Mouse (Mus musculus): Measurements from ENCODE around the gene Olfr578. TPM values are rescaled to one million over a fixed set of nuclear protein-coding genes. Genes with fewer than 3 reads are reported as not detected.

The Olfr578 gene
- not detected for total RNA-seq (2021)
- long read RNA-seq, experiment 1, result 0 reads
- long read RNA-seq, experiment 2, result 0 reads

DNA sequence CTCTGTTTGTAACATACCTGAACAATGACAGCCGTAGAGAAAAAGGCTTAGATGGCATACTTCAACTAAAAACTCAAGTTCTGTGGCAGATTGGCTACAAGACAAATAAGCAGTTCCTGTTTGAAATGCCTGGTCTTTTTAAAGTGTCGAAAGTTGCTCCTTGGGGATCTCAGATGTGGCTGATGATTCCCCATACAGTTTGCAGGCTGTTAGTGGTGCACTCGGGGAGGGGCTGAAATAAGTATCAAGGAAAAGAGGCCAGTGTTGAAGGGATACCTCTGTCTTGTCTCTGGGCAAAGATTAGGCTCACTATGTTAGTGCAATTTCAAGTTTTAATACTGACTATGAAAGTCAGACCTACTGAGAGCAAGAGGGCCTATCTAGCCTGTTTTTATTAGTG, at the start of gene Olfr578:
Gene Olfr578, minus strand, starts transcription at position 101 of the 400 bp plus-strand sequence.
- TF ChIP-seq CTCF (conservative IDR thresholded peaks at IDR 0.05), result no peak

DNA sequence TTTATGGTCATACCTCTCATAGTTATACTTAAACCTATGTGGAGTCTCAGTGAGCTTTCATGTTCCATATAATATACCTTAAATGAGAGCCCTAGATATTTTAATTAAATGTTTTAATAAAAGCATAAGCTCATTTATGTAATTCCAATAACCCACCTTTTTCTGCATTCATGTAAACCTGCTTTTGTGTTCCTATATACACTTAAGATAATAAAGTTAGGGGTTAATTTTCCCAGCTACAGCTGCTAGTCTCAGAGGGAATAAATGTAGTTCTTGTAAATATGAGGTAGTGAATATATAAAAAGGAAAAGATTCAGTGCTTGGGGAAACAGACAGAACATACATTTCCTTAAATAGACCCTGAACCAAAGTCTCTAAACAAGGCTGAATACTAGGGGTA, 48.6 kb upstream of the Olfr578 start, which contains the start of gene Olfr582:
Gene Olfr582, plus strand, starts transcription at position 301 of the 400 bp plus-strand sequence.
- Histone ChIP-seq H3K4me3 (no peak within 1 kb of the TSS), H3K27ac (no peak within 1 kb of the TSS)
- no peak for TF ChIP-seq CTCF (conservative IDR thresholded peaks at IDR 0.05)
- no peak for DNase-seq (ENCODE audit: low spot score in 2 of 2)

More for the DNA sequence above, at the start of gene Olfr578:
- H3K27ac ChIP-seq, result no peak within 1 kb of the TSS
- DNase-seq (ENCODE audit: low spot score in 2 of 2), result no peak
- no peak within 1 kb of the TSS for H3K4me3 ChIP-seq

DNA sequence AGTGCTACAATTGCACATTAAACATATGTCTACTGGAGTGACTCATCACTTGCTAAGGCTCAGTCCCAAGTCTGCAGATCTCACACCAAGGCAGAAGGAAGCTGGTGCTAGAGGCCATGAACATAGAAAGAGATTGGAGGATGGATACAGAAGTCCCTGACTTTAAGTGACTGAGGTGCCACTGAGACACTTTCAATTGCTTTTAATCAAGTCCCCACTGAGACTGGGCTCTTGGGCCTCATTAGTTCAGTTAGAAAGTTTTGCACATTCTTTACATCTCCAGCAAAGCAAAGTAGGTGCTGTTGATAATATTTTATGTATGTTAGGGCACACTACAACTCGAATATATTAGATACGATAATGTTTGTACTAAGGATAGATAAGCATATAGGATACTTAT, 13.3 kb downstream of the Olfr578 start, which contains the start of gene Olfr577:
Gene Olfr577, minus strand, starts transcription at position 101 of the 400 bp plus-strand sequence.
- H3K27ac ChIP-seq, result no peak within 1 kb of the TSS
- no peak for DNase-seq (ENCODE audit: low spot score in 2 of 2)
- TF ChIP-seq CTCF (conservative IDR thresholded peaks at IDR 0.05), result no peak
- H3K4me3 ChIP-seq, result no peak within 1 kb of the TSS

DNA sequence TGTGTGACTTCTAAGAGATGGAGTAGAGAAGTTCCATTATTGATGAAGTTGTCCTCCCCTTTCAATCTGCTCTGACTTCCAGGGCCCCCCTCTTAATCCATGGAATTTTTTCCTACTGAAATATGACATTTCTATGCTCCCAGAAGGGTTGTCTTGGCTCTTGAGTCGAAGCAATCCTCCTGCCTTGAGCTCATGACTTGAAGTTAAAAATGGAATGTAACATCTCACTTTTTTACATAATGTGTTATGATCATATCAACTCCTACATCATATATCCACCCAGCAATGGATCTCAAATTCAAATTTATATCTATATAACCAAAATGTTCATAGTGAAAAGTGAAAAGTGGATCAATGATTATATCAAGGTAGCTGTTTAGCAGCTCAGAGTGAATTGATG, 14.7 kb downstream of the Olfr578 start:
- Histone ChIP-seq H3K27ac (no peak overlapping the region), H3K4me3 (no peak overlapping the region)
- no peak for TF ChIP-seq CTCF (conservative IDR thresholded peaks at IDR 0.05)
- DNase-seq (ENCODE audit: low spot score in 2 of 2), result no peak

DNA sequence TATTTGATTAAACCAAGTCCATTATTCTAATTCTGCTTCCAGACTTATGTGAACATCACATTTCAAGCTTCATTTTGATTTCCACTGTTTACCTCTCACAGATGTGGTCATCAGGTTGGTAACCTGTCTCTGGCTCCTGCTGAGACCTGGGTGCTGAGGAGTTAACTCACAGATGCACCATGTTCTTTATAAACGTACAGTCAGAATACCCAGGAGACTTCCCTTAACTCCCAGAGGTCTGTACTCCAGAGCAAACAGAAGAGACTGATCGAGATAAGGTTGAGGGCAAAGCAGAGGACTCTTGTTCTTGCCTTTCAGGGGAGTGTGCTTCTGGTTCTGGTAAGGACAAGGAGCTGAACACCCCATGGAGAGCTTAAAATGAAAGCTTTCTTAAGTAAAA, 26.8 kb downstream of the Olfr578 start, which contains the start of gene Olfr576:
Gene Olfr576, plus strand, starts transcription at position 301 of the 400 bp plus-strand sequence.
- no peak for DNase-seq (ENCODE audit: low spot score in 2 of 2)
- Histone ChIP-seq H3K4me3 (no peak within 1 kb of the TSS), H3K27ac (no peak within 1 kb of the TSS)
- no peak for TF ChIP-seq CTCF (conservative IDR thresholded peaks at IDR 0.05)

DNA sequence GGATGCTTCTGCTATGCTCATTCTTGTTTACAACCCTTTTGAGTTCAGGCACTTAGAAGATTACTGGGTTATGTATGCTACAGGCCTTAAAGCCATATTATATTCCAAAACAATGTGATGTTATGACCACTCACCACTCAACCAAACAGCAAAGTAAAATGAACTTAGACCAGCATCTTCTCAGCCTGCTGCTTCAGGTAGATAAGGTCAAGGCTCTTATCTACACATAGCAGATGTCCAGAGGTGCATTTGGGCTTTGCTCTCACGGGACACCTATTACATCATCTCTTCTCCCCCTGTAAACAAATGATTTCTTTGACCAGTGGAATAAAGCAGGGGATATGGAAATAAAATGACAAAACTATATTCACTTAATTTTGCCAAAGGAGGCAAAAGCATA, 30.5 kb downstream of the Olfr578 start, which contains the start of gene Olfr575:
Gene Olfr575, minus strand, starts transcription at position 183 of the 400 bp plus-strand sequence.
- TF ChIP-seq CTCF (conservative IDR thresholded peaks at IDR 0.05), result no peak
- H3K27ac ChIP-seq, result no peak within 1 kb of the TSS
- H3K4me3 ChIP-seq, result no peak within 1 kb of the TSS
- DNase-seq (ENCODE audit: low spot score in 2 of 2), result no peak

DNA sequence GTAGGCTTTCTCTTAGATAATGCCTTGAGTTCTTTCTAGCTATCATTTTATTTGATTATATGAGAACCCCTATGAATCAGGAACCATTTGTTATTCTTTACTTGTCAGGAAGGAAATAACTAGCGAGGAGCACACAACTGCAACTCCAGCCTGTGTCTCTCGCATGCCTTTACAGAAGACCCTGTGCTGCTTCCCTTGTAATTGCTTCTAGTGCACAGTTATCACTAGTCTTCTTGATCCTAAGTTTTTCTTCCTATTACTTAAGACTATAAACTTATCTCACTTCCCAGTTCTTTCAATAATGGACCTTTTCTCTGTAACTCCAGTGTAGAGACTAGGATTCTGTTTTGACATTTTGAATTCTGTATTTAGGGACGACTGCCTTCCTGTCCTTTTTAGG, 31.0 kb downstream of the Olfr578 start:
- TF ChIP-seq CTCF (conservative IDR thresholded peaks at IDR 0.05), result no peak
- Histone ChIP-seq H3K27ac (no peak overlapping the region), H3K4me3 (no peak overlapping the region)
- no peak for DNase-seq (ENCODE audit: low spot score in 2 of 2)

DNA sequence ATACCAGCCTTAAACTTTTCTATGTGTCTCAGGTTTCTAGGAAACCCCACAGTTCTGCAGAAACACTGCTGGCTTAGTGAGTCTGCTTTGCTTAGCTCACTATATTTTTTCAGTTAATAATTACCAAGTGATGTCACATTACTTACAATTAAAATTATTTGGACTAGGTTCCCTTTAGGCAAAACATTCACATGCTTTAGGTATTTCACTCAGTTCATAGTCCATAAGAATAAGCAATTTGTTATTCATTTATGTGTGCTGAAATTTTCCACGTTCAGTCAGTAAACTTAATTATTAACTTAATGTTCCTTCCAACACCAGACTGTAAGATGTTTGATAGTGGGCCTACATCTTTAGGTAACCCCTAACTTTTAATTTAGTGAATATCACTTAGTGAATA, 38.4 kb downstream of the Olfr578 start:
- Histone ChIP-seq H3K4me3 (no peak overlapping the region), H3K27ac (no peak overlapping the region)
- TF ChIP-seq CTCF (conservative IDR thresholded peaks at IDR 0.05), result no peak
- no peak for DNase-seq (ENCODE audit: low spot score in 2 of 2)

DNA sequence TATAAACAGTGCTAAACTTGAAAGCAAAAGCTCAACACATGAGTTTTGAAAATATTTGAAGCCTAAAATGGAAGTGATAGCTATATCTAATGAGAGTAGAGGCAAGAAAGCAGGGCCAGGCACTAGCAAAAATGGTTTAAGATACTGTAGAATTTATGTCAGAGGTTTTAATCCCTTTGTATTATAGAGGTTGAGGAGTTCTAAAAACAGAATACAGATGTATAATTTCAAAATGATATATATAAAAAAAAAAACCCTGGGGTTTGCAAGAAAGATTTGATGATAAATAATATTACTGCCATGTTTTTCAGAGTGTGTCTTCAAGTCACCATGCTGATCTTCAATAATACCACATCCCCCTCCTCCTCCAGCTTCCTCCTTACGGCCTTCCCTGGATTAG, 41.0 kb downstream of the Olfr578 start, which contains the start of gene Olfr574:
Gene Olfr574, plus strand, starts transcription at position 301 of the 400 bp plus-strand sequence.
- TF ChIP-seq CTCF (conservative IDR thresholded peaks at IDR 0.05), result no peak
- Histone ChIP-seq H3K4me3 (no peak within 1 kb of the TSS), H3K27ac (no peak within 1 kb of the TSS)
- no peak for DNase-seq (ENCODE audit: low spot score in 2 of 2)

DNA sequence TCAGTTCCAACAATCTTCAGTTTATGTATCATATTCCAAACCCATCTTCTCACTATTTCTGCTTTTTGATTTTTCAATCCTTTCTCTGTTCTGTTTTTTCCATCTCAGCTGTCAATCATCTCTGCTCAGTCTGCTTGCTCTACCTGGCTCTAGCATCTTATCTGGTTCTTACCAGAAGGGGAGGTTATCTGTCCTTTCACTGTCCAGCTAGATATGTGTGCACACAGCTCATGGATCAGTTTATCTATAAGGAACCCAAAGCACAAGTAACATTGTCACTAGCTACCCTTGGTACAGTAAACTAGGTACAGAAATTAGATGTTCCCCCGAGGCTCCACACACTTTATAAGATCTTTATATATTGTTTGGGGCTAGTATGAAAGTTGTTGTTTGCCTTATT, 45.7 kb downstream of the Olfr578 start:
- H3K27ac ChIP-seq, result no peak overlapping the region
- no peak overlapping the region for H3K4me3 ChIP-seq
- no peak for DNase-seq (ENCODE audit: low spot score in 2 of 2)
- TF ChIP-seq CTCF (conservative IDR thresholded peaks at IDR 0.05), result no peak

DNA sequence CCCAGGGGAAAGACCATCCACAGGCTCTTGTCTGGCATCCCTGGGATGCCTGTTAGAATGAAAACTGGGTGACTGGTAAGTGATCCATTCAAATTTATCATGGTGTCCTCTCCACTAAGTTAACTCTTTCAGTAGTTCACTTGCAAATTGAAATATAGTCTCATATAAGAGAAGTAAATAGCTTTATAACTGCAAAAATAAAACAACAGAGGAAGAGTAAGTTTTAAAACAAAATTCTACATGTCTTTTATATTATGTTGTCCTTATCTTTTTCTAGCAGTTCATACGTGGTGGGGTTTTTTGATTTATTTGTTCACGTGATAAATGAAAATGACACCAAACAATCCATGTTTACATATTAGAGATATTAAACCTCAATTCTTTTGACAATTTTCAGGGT, 46.6 kb downstream of the Olfr578 start, which contains the start of gene Olfr573-ps1:
Gene Olfr573-ps1, minus strand, starts transcription at position 101 of the 400 bp plus-strand sequence.
- H3K27ac ChIP-seq, result no peak within 1 kb of the TSS
- no peak within 1 kb of the TSS for H3K4me3 ChIP-seq
- DNase-seq (ENCODE audit: low spot score in 2 of 2), result no peak
- no peak for TF ChIP-seq CTCF (conservative IDR thresholded peaks at IDR 0.05)

Other genes with a start within 250 kb of the Olfr578 start
- not detected for gene Olfr560, start 230.0 kb downstream of the Olfr578 start, total RNA-seq (2021)
- gene Olfr78, start 229.9 kb downstream of the Olfr578 start, total RNA-seq (2021), result under 1 TPM; 0.25 to 0.36 TPM
- gene Olfr561, start 218.1 kb downstream of the Olfr578 start, total RNA-seq (2021), result not detected
- gene Olfr564, start 185.8 kb downstream of the Olfr578 start, total RNA-seq (2021), result not detected
- gene Olfr566, start 130.6 kb downstream of the Olfr578 start, total RNA-seq (2021), result not detected
- gene Olfr568, start 112.2 kb downstream of the Olfr578 start, total RNA-seq (2021), result not detected
- not detected for gene Olfr569, start 98.4 kb downstream of the Olfr578 start, total RNA-seq (2021)
- not detected for gene Olfr570, start 94.7 kb downstream of the Olfr578 start, total RNA-seq (2021)
- not detected for gene Olfr571, start 71.8 kb downstream of the Olfr578 start, total RNA-seq (2021)
- gene Olfr572, start 64.9 kb downstream of the Olfr578 start, total RNA-seq (2021), result not detected
- gene Olfr573-ps1, start 46.7 kb downstream of the Olfr578 start, total RNA-seq (2021), result not detected
- gene Olfr574, start 40.9 kb downstream of the Olfr578 start, total RNA-seq (2021), result not detected
- not detected for gene Olfr575, start 30.5 kb downstream of the Olfr578 start, total RNA-seq (2021)
- gene Olfr576, start 26.7 kb downstream of the Olfr578 start, total RNA-seq (2021), result not detected
- gene Olfr577, start 13.4 kb downstream of the Olfr578 start, total RNA-seq (2021), result not detected
- gene Olfr582, start 48.7 kb upstream of the Olfr578 start, total RNA-seq (2021), result not detected
- not detected for gene Olfr583, start 62.0 kb upstream of the Olfr578 start, total RNA-seq (2021)
- gene Olfr584, start 92.6 kb upstream of the Olfr578 start, total RNA-seq (2021), result not detected
- not detected for gene Olfr585, start 108.4 kb upstream of the Olfr578 start, total RNA-seq (2021)
- gene Olfr586, start 136.3 kb upstream of the Olfr578 start, total RNA-seq (2021), result not detected
- gene Olfr588-ps1, start 151.6 kb upstream of the Olfr578 start, total RNA-seq (2021), result not detected
- not detected for gene Olfr589, start 167.0 kb upstream of the Olfr578 start, total RNA-seq (2021)
- not detected for gene Olfr591, start 189.0 kb upstream of the Olfr578 start, total RNA-seq (2021)
- not detected for gene Olfr592, start 195.5 kb upstream of the Olfr578 start, total RNA-seq (2021)
- not detected for gene Olfr593, start 222.5 kb upstream of the Olfr578 start, total RNA-seq (2021)
- gene Olfr594, start 227.7 kb upstream of the Olfr578 start, total RNA-seq (2021), result not detected